Mouse (Mus musculus) right cerebral cortex, postnatal 14 days (tissue): Measurements from ENCODE around the gene Lrrc23.
A peak's percentile ranks its signal among the peaks of the same experiment; 100 is the strongest.

Source experiments
- DNase-seq: peaks from one replicate; pipeline ENCODE4 v3.0.0; 2022

Gene Lrrc23

GRCm38 (mm10) chr6:124767536-124767919, 12.0 kb downstream of the Lrrc23 start:
- DNase-seq: no peak

- DNase-seq: no peak
Measured at GRCm38 (mm10) chr6:124765951-124766350, 13.6 kb downstream of the Lrrc23 start.

- DNase-seq: peak; percentile 82
Measured at GRCm38 (mm10) chr6:124759259-124759658, 20.3 kb downstream of the Lrrc23 start.

GRCm38 (mm10) chr6:124758849-124759232, 20.7 kb downstream of the Lrrc23 start:
- no peak for DNase-seq

- no peak for DNase-seq
Measured at GRCm38 (mm10) chr6:124757909-124758848, 21.3 kb downstream of the Lrrc23 start.

- DNase-seq: no peak
Measured at GRCm38 (mm10) chr6:124757351-124757880, 22.1 kb downstream of the Lrrc23 start.

GRCm38 (mm10) chr6:124756652-124757350, 22.7 kb downstream of the Lrrc23 start:
- DNase-seq: peak; percentile 85

GRCm38 (mm10) chr6:124755831-124756595, 23.5 kb downstream of the Lrrc23 start, which contains the start of the genes Gm45234 and Atn1:
TSS of gene Gm45234 (minus strand) at chr6:124756021.
TSS of gene Atn1 (minus strand) at chr6:124756524.
- DNase-seq: peak; percentile 64

GRCm38 (mm10) chr6:124755306-124755705, 24.2 kb downstream of the Lrrc23 start:
- DNase-seq: no peak

GRCm38 (mm10) chr6:124753861-124754260, 25.7 kb downstream of the Lrrc23 start:
- DNase-seq: no peak

- no peak for DNase-seq
Measured at GRCm38 (mm10) chr6:124750405-124750804, 29.1 kb downstream of the Lrrc23 start.

GRCm38 (mm10) chr6:124746654-124747632, 32.6 kb downstream of the Lrrc23 start:
- no peak for DNase-seq

- no peak for DNase-seq
Measured at GRCm38 (mm10) chr6:124746296-124746605, 33.3 kb downstream of the Lrrc23 start.

- peak; percentile 95 for DNase-seq
Measured at GRCm38 (mm10) chr6:124745490-124746295, 33.8 kb downstream of the Lrrc23 start.

GRCm38 (mm10) chr6:124744755-124745321, 34.7 kb downstream of the Lrrc23 start:
- no peak for DNase-seq

- no peak for DNase-seq
Measured at GRCm38 (mm10) chr6:124743647-124744046, 35.9 kb downstream of the Lrrc23 start.

- DNase-seq: no peak
Measured at GRCm38 (mm10) chr6:124742839-124743514, 36.5 kb downstream of the Lrrc23 start.

- DNase-seq: no peak
Measured at GRCm38 (mm10) chr6:124741842-124742241, 37.7 kb downstream of the Lrrc23 start.

- DNase-seq: peak; percentile 86
Measured at GRCm38 (mm10) chr6:124740888-124741761, 38.4 kb downstream of the Lrrc23 start, which contains the start of gene Grcc10. TSS of gene Grcc10 (minus strand) at chr6:124741374.
